Mouse (Mus musculus) neural tube, embryonic 14.5 days (tissue): Measurements from ENCODE around the gene Tgfa. TPM values are rescaled to one million over a fixed set of nuclear protein-coding genes. Genes with fewer than 3 reads are reported as not detected.

Experiments
- ATAC-seq: fragments of 200-750 bp; cut with Nextera tagmentation; 2 replicates; pipeline ENCODE4 v1.8.0; 2017; ENCODE audit warnings: low read depth, mild to moderate bottlenecking, moderate TSS enrichment, moderate library complexity
- H3K27ac ChIP-seq: fragments of 300-500 bp; sonication (generic); 2 replicates; pipeline ENCODE4 v1.5.1; 2014; ENCODE audit warnings: low read depth, mild to moderate bottlenecking, control low read depth, low read length, moderate library complexity, mixed read lengths
- H3K27me3 ChIP-seq: fragments of 300-500 bp; sonication (generic); 2 replicates; pipeline ENCODE4 v1.6.1; 2014; ENCODE audit warnings: low read length; ENCODE audit not compliant: control insufficient read depth, insufficient read depth
- H3K36me3 ChIP-seq: fragments of 300-500 bp; sonication (generic); 2 replicates; pipeline ENCODE4 v1.6.1; 2014; ENCODE audit warnings: low read length, mixed read lengths; ENCODE audit not compliant: control insufficient read depth, insufficient read depth
- H3K4me1 ChIP-seq: fragments of 300-500 bp; sonication (generic); 2 replicates; pipeline ENCODE4 v1.6.1; 2014; ENCODE audit warnings: low read length; ENCODE audit not compliant: control insufficient read depth, insufficient read depth
- H3K4me2 ChIP-seq: fragments of 300-500 bp; sonication (generic); 2 replicates; pipeline ENCODE4 v1.6.1; 2014; ENCODE audit warnings: mild to moderate bottlenecking, low read depth, low read length, control low read depth
- H3K4me3 ChIP-seq: fragments of 300-500 bp; sonication (generic); 2 replicates; pipeline ENCODE4 v1.5.1; 2014; ENCODE audit warnings: low read depth, low read length, control low read depth, mixed read lengths
- H3K9ac ChIP-seq: fragments of 300-500 bp; sonication (generic); replicated peaks from 2 replicates; pipeline ENCODE4 v1.6.1; 2014; ENCODE audit warnings: low read depth, mild to moderate bottlenecking, control low read depth, low read length, mixed read lengths
- H3K9me3 ChIP-seq: fragments of 300-500 bp; sonication (generic); 2 replicates; pipeline ENCODE4 v1.6.1; 2016; ENCODE audit warnings: low read length; ENCODE audit not compliant: control insufficient read depth
- WGBS: fragments of 180-500 bp; shearing (Covaris S2); extraction: QIAGEN DNeasy Blood & Tissue Kit; methylation state at CpG from one replicate; pipeline ENCODE4 v1.1.7; 2014; 5-methylcytosine and 5-hydroxymethylcytosine counted together
- polyA plus RNA-seq: library from polyadenylated mRNA; unstranded; fragments of >200 nt; fragmentation: Nextera tagmentation; extraction: Ambion mirVana; gene quantifications from 2 replicates; pipeline ENCODE4 v1.2.1, GENCODE M21; 2014

Tgfa gene
- polyA plus RNA-seq = 20.9 and 24.3 TPM in 2 replicates

GRCm38 (mm10) chr6:86194941-86195932, at the start of gene Tgfa:
Gene Tgfa, plus strand, starts transcription at chr6:86195223.
- under 1% methylated on average over 85 of the region's 97 CpGs for WGBS
- peaks cover 4% of the 10 kb centered on the region; the same call in 1 of the 2 replicates for H3K4me1 ChIP-seq

GRCm38 (mm10) chr6:86148518-86148917, 46.5 kb upstream of the Tgfa start:
- no peaks in the 10 kb centered on the region for H3K4me1 ChIP-seq
- WGBS = 83% methylated on average over 4 of the region's 4 CpGs
- no peak overlapping the region for H3K4me3 ChIP-seq
- H3K9me3 ChIP-seq = no peaks in the 10 kb centered on the region
- H3K27me3 ChIP-seq = no peaks in the 10 kb centered on the region
- no peak overlapping the region for H3K4me2 ChIP-seq
- H3K9ac ChIP-seq = no peak overlapping the region
- no peaks in the 10 kb centered on the region for H3K36me3 ChIP-seq
- H3K27ac ChIP-seq = no peak overlapping the region
- ATAC-seq = no peak

More at GRCm38 (mm10) chr6:86194941-86195932, at the start of gene Tgfa:
- H3K9ac ChIP-seq = peak within 1 kb of the TSS; percentile 51
- ATAC-seq = peak; percentile 85
- no peaks in the 10 kb centered on the region for H3K36me3 ChIP-seq
- no peaks in the 10 kb centered on the region for H3K9me3 ChIP-seq
- H3K27ac ChIP-seq = peak within 1 kb of the TSS; percentile 48; the same call in 1 of the 2 replicates
- H3K4me3 ChIP-seq = peak within 1 kb of the TSS; percentile 72
- peaks cover 8% of the 10 kb centered on the region; the same call in 1 of the 2 replicates for H3K27me3 ChIP-seq
- peak within 1 kb of the TSS; percentile 95 for H3K4me2 ChIP-seq

- no peaks in the 10 kb centered on the region for H3K27me3 ChIP-seq
- H3K9me3 ChIP-seq = no peaks in the 10 kb centered on the region
- WGBS = 70% methylated on average over 4 of the region's 4 CpGs
- H3K9ac ChIP-seq = no peak overlapping the region
- H3K27ac ChIP-seq = no peak overlapping the region
- no peaks in the 10 kb centered on the region for H3K4me1 ChIP-seq
- ATAC-seq = no peak
- no peaks in the 10 kb centered on the region for H3K36me3 ChIP-seq
- no peak overlapping the region for H3K4me3 ChIP-seq
- no peak overlapping the region for H3K4me2 ChIP-seq
Measured at GRCm38 (mm10) chr6:86149001-86149400, 46.0 kb upstream of the Tgfa start.

GRCm38 (mm10) chr6:86152676-86153075, 42.3 kb upstream of the Tgfa start:
- H3K4me3 ChIP-seq = no peak overlapping the region
- no peak overlapping the region for H3K4me2 ChIP-seq
- no peaks in the 10 kb centered on the region for H3K36me3 ChIP-seq
- H3K9ac ChIP-seq = no peak overlapping the region
- no peaks in the 10 kb centered on the region for H3K9me3 ChIP-seq
- no peak for ATAC-seq
- 98% methylated on average over 7 of the region's 7 CpGs for WGBS
- no peaks in the 10 kb centered on the region for H3K27me3 ChIP-seq
- no peak overlapping the region for H3K27ac ChIP-seq
- no peaks in the 10 kb centered on the region for H3K4me1 ChIP-seq

GRCm38 (mm10) chr6:86153436-86153990, 41.5 kb upstream of the Tgfa start:
- Histone ChIP-seq H3K27me3 (no peaks in the 10 kb centered on the region), H3K9ac (no peak overlapping the region), H3K36me3 (no peaks in the 10 kb centered on the region), H3K4me3 (no peak overlapping the region), H3K27ac (no peak overlapping the region), H3K4me2 (no peak overlapping the region), H3K9me3 (no peaks in the 10 kb centered on the region), H3K4me1 (no peaks in the 10 kb centered on the region)
- ATAC-seq = no peak
- 73% methylated on average over 8 of the region's 8 CpGs for WGBS

- no peak overlapping the region for H3K27ac ChIP-seq
- no peaks in the 10 kb centered on the region for H3K9me3 ChIP-seq
- no peaks in the 10 kb centered on the region for H3K27me3 ChIP-seq
- WGBS = 89% methylated on average over 5 of the region's 5 CpGs
- H3K4me3 ChIP-seq = no peak overlapping the region
- no peaks in the 10 kb centered on the region for H3K4me1 ChIP-seq
- H3K36me3 ChIP-seq = no peaks in the 10 kb centered on the region
- H3K4me2 ChIP-seq = no peak overlapping the region
- H3K9ac ChIP-seq = no peak overlapping the region
- ATAC-seq = no peak
Measured at GRCm38 (mm10) chr6:86154006-86154405, 41.0 kb upstream of the Tgfa start.

GRCm38 (mm10) chr6:86154481-86154880, 40.5 kb upstream of the Tgfa start:
- H3K4me3 ChIP-seq = no peak overlapping the region
- 81% methylated on average over 2 of the region's 2 CpGs for WGBS
- H3K9me3 ChIP-seq = no peaks in the 10 kb centered on the region
- no peak overlapping the region for H3K9ac ChIP-seq
- H3K36me3 ChIP-seq = no peaks in the 10 kb centered on the region
- H3K27me3 ChIP-seq = no peaks in the 10 kb centered on the region
- no peak overlapping the region for H3K27ac ChIP-seq
- H3K4me2 ChIP-seq = no peak overlapping the region
- H3K4me1 ChIP-seq = no peaks in the 10 kb centered on the region
- no peak for ATAC-seq

GRCm38 (mm10) chr6:86157253-86158234, 37.5 kb upstream of the Tgfa start:
- Histone ChIP-seq H3K9ac (no peak overlapping the region), H3K4me2 (no peak overlapping the region), H3K27me3 (no peaks in the 10 kb centered on the region), H3K27ac (no peak overlapping the region), H3K4me1 (no peaks in the 10 kb centered on the region), H3K36me3 (no peaks in the 10 kb centered on the region), H3K9me3 (no peaks in the 10 kb centered on the region), H3K4me3 (no peak overlapping the region)
- 66% methylated on average over 17 of the region's 17 CpGs for WGBS
- no peak; the same call in 1 of the 2 replicates for ATAC-seq
